Mouse (Mus musculus): ENCODE results near the gene Rbfox3. TPM values are rescaled to one million over a fixed set of nuclear protein-coding genes. Genes with fewer than 3 reads are reported as not detected.

Gene Rbfox3
- polyA plus RNA-seq, 1 experiment from 2014 or later, result 56.3 TPM

DNA sequence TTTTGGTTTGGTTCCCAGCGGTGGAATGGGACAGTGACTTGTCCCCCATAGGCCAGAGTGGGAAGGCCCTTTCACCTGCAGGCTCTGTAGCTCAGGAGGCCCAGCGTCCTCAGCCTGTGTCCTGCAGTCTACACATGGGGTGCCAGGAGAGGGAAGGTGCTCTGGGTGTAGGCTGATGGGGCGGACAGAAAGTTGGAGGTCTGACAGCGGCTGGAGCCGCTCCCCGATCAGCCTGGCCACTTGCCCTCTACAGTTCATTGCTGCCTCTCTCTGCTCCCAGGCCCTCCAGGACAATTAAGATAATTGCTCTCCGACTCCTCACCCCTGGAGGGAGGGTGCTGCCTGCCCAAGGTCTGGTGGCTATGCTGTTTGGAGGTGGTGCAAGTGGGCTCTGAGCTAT is 392.7 kb downstream of the Rbfox3 start:
- Histone ChIP-seq H3K27me3 (replicated peaks; ENCODE audit: control insufficient read depth, insufficient read depth, low read length) (no peaks in the 10 kb centered on the region), H3K9ac (replicated peaks; ENCODE audit: low read depth, low read length) (no peak overlapping the region), H3K4me3 (replicated peaks; ENCODE audit: low read length) (no peak overlapping the region), H3K27ac (ENCODE audit: low read length) (no peak overlapping the region), H3K9me3 (ENCODE audit: control insufficient read depth, low read length) (no peaks in the 10 kb centered on the region), H3K4me1 (replicated peaks; ENCODE audit: control insufficient read depth, insufficient read depth, low read length) (no peaks in the 10 kb centered on the region), H3K4me2 (ENCODE audit: low read length) (no peak overlapping the region), H3K36me3 (ENCODE audit: control insufficient read depth, insufficient read depth) (no peaks in the 10 kb centered on the region)
- WGBS, result 82% methylated on average over 7 of the region's 7 CpGs
- no peak for ATAC-seq

- no peak for ATAC-seq
- Histone ChIP-seq H3K4me1 (replicated peaks; ENCODE audit: control insufficient read depth, insufficient read depth, low read length) (peaks cover 2% of the 10 kb centered on the region), H3K9ac (replicated peaks; ENCODE audit: low read depth, low read length) (no peak overlapping the region), H3K4me3 (replicated peaks; ENCODE audit: low read length) (no peak overlapping the region), H3K9me3 (ENCODE audit: control insufficient read depth, low read length) (no peaks in the 10 kb centered on the region), H3K27me3 (replicated peaks; ENCODE audit: control insufficient read depth, insufficient read depth, low read length) (no peaks in the 10 kb centered on the region), H3K27ac (ENCODE audit: low read length) (no peak overlapping the region), H3K4me2 (ENCODE audit: low read length) (no peak overlapping the region), H3K36me3 (ENCODE audit: control insufficient read depth, insufficient read depth) (no peaks in the 10 kb centered on the region)
- WGBS, result 80% methylated on average over 7 of the region's 7 CpGs
Measured at GRCm38 (mm10) chr11:118517924-118518323, 393.5 kb downstream of the Rbfox3 start.

- WGBS, result 37% methylated on average over 14 of the region's 15 CpGs
- Histone ChIP-seq H3K4me1 (replicated peaks; ENCODE audit: control insufficient read depth, insufficient read depth, low read length) (peaks cover 17% of the 10 kb centered on the region), H3K4me2 (ENCODE audit: low read length) (no peak overlapping the region), H3K27ac (ENCODE audit: low read length) (no peak overlapping the region; the same call in 1 of the 2 replicates), H3K9ac (replicated peaks; ENCODE audit: low read depth, low read length) (no peak overlapping the region), H3K9me3 (ENCODE audit: control insufficient read depth, low read length) (no peaks in the 10 kb centered on the region), H3K36me3 (ENCODE audit: control insufficient read depth, insufficient read depth) (no peaks in the 10 kb centered on the region), H3K27me3 (replicated peaks; ENCODE audit: control insufficient read depth, insufficient read depth, low read length) (no peaks in the 10 kb centered on the region), H3K4me3 (replicated peaks; ENCODE audit: low read length) (no peak overlapping the region)
- ATAC-seq, result peak; percentile 65
Measured at GRCm38 (mm10) chr11:118512257-118512910, 399.0 kb downstream of the Rbfox3 start.

- no peak overlapping the region for H3K4me3 ChIP-seq (replicated peaks; ENCODE audit: low read length)
- peak; percentile 59 for ATAC-seq
- no peak overlapping the region for H3K4me2 ChIP-seq (ENCODE audit: low read length)
- H3K27me3 ChIP-seq (replicated peaks; ENCODE audit: control insufficient read depth, insufficient read depth, low read length), result no peaks in the 10 kb centered on the region
- H3K9ac ChIP-seq (replicated peaks; ENCODE audit: low read depth, low read length), result no peak overlapping the region
- peaks cover 17% of the 10 kb centered on the region for H3K4me1 ChIP-seq (replicated peaks; ENCODE audit: control insufficient read depth, insufficient read depth, low read length)
- H3K9me3 ChIP-seq (ENCODE audit: control insufficient read depth, low read length), result no peaks in the 10 kb centered on the region
- H3K27ac ChIP-seq (ENCODE audit: low read length), result no peak overlapping the region
- WGBS, result 21% methylated on average over 6 of the region's 6 CpGs
- H3K36me3 ChIP-seq (ENCODE audit: control insufficient read depth, insufficient read depth), result no peaks in the 10 kb centered on the region
Measured at GRCm38 (mm10) chr11:118511851-118512250, 399.5 kb downstream of the Rbfox3 start.

DNA sequence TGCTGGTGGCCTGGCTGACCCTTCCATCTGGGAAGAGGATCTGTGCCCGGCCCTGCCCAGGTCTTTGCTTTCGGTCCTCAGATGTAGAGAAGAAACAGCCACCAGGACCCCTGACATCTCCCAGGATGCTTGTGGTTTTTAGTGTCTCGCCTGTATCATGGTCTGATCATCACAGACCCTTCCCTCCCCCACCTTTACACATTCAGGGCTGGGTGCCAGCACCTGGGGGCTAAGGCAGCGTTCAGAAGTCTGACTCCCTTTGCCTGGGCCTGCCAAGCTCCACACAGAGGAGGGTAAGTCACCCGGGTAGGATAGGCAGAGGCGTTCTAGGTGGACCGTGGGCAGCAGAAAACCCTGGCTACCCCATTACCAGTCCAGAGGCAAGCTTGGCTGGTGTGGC is 403.1 kb downstream of the Rbfox3 start:
- Histone ChIP-seq H3K9me3 (ENCODE audit: control insufficient read depth, low read length) (no peaks in the 10 kb centered on the region), H3K27ac (ENCODE audit: low read length) (no peak overlapping the region), H3K36me3 (ENCODE audit: control insufficient read depth, insufficient read depth) (no peaks in the 10 kb centered on the region), H3K27me3 (replicated peaks; ENCODE audit: control insufficient read depth, insufficient read depth, low read length) (no peaks in the 10 kb centered on the region), H3K4me3 (replicated peaks; ENCODE audit: low read length) (no peak overlapping the region), H3K4me2 (ENCODE audit: low read length) (no peak overlapping the region), H3K4me1 (replicated peaks; ENCODE audit: control insufficient read depth, insufficient read depth, low read length) (peaks cover 17% of the 10 kb centered on the region), H3K9ac (replicated peaks; ENCODE audit: low read depth, low read length) (no peak overlapping the region)
- 78% methylated on average over 7 of the region's 7 CpGs for WGBS
- no peak for ATAC-seq

GRCm38 (mm10) chr11:118507904-118508303 is 403.5 kb downstream of the Rbfox3 start:
- no peak overlapping the region for H3K27ac ChIP-seq (ENCODE audit: low read length)
- WGBS, result 36% methylated on average over 5 of the region's 5 CpGs
- H3K36me3 ChIP-seq (ENCODE audit: control insufficient read depth, insufficient read depth), result no peaks in the 10 kb centered on the region
- peak; percentile 18; the same call in 1 of the 2 replicates for ATAC-seq
- no peak overlapping the region for H3K4me3 ChIP-seq (replicated peaks; ENCODE audit: low read length)
- no peaks in the 10 kb centered on the region for H3K27me3 ChIP-seq (replicated peaks; ENCODE audit: control insufficient read depth, insufficient read depth, low read length)
- H3K9me3 ChIP-seq (ENCODE audit: control insufficient read depth, low read length), result no peaks in the 10 kb centered on the region
- H3K4me1 ChIP-seq (replicated peaks; ENCODE audit: control insufficient read depth, insufficient read depth, low read length), result peaks cover 15% of the 10 kb centered on the region
- no peak overlapping the region for H3K9ac ChIP-seq (replicated peaks; ENCODE audit: low read depth, low read length)
- no peak overlapping the region for H3K4me2 ChIP-seq (ENCODE audit: low read length)

- H3K36me3 ChIP-seq (ENCODE audit: control insufficient read depth, insufficient read depth), result no peaks in the 10 kb centered on the region
- H3K27me3 ChIP-seq (replicated peaks; ENCODE audit: control insufficient read depth, insufficient read depth, low read length), result no peaks in the 10 kb centered on the region
- H3K27ac ChIP-seq (ENCODE audit: low read length), result no peak overlapping the region
- no peak for ATAC-seq
- H3K4me1 ChIP-seq (replicated peaks; ENCODE audit: control insufficient read depth, insufficient read depth, low read length), result peaks cover 7% of the 10 kb centered on the region
- H3K9ac ChIP-seq (replicated peaks; ENCODE audit: low read depth, low read length), result no peak overlapping the region
- no peaks in the 10 kb centered on the region for H3K9me3 ChIP-seq (ENCODE audit: control insufficient read depth, low read length)
- H3K4me2 ChIP-seq (ENCODE audit: low read length), result no peak overlapping the region
- H3K4me3 ChIP-seq (replicated peaks; ENCODE audit: low read length), result no peak overlapping the region
- 90% methylated on average over 6 of the region's 6 CpGs for WGBS
Measured at GRCm38 (mm10) chr11:118507095-118507494, 404.3 kb downstream of the Rbfox3 start.

DNA sequence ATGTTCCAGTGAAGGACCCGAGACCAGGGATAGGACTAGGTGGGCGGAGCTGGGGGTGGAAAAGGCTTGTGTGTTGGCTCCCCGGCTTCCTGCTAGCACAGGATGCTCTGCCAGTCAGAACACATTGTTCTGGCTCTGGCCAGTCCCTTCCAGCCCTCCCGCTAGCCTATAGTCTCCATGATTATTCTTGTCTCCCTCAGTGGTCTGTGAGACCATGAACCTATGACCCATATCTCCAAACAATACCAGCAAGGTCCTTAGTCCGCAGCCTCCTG is 407.3 kb downstream of the Rbfox3 start:
- H3K36me3 ChIP-seq (ENCODE audit: control insufficient read depth, insufficient read depth), result no peaks in the 10 kb centered on the region
- no peak overlapping the region for H3K4me3 ChIP-seq (replicated peaks; ENCODE audit: low read length)
- H3K9ac ChIP-seq (replicated peaks; ENCODE audit: low read depth, low read length), result no peak overlapping the region
- WGBS, result 66% methylated on average over 5 of the region's 5 CpGs
- no peak for ATAC-seq
- no peaks in the 10 kb centered on the region; the same call in 1 of the 2 replicates for H3K4me1 ChIP-seq (replicated peaks; ENCODE audit: control insufficient read depth, insufficient read depth, low read length)
- H3K4me2 ChIP-seq (ENCODE audit: low read length), result no peak overlapping the region
- H3K9me3 ChIP-seq (ENCODE audit: control insufficient read depth, low read length), result no peaks in the 10 kb centered on the region
- no peak overlapping the region for H3K27ac ChIP-seq (ENCODE audit: low read length)
- no peaks in the 10 kb centered on the region for H3K27me3 ChIP-seq (replicated peaks; ENCODE audit: control insufficient read depth, insufficient read depth, low read length)

DNA sequence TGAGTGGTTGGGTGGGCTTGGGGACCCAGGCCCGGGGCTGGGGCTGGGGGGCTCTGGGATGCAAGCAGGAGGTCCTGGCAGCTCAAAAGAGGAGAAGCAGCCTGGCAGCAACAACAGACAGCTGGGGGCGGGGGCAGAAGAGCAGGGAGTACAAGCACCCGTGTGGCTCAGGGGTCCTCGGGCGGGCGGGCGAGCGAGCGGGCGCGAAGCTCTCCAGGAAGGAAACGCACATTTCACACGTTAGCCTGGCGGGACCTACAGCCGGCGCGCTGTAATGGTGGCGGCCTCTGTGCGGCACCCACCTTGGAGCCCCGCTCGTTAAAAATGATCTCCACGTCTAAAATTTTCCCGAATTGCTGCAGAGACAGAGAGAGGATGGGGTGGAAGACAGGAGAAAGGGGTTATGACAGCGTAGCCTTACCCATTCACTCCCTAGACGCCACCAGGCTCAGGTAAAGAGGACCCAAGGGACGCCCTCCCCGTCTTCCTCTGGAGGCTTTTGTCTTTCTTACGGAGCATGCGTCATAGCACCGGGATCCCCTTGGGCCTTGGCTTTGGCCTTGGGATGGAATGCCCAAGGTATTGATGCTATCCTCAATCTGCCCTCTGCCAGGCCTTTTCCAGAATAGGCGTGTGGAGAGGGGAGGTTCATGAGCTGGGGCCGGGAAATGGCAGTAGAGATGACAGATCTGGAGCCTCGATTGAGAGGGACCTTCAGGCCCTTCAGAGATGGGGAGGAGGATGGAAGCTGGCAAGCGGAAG is 407.8 kb downstream of the Rbfox3 start:
- ATAC-seq, result no peak
- no peak overlapping the region for H3K9ac ChIP-seq (replicated peaks; ENCODE audit: low read depth, low read length)
- H3K27ac ChIP-seq (ENCODE audit: low read length), result no peak overlapping the region
- no peak overlapping the region for H3K4me2 ChIP-seq (ENCODE audit: low read length)
- no peaks in the 10 kb centered on the region for H3K27me3 ChIP-seq (replicated peaks; ENCODE audit: control insufficient read depth, insufficient read depth, low read length)
- no peaks in the 10 kb centered on the region for H3K36me3 ChIP-seq (ENCODE audit: control insufficient read depth, insufficient read depth)
- H3K4me1 ChIP-seq (replicated peaks; ENCODE audit: control insufficient read depth, insufficient read depth, low read length), result no peaks in the 10 kb centered on the region; the same call in 1 of the 2 replicates
- no peak overlapping the region for H3K4me3 ChIP-seq (replicated peaks; ENCODE audit: low read length)
- 25% methylated on average over 34 of the region's 34 CpGs for WGBS
- H3K9me3 ChIP-seq (ENCODE audit: control insufficient read depth, low read length), result no peaks in the 10 kb centered on the region
